Mouse (Mus musculus) small intestine, adult 2 months (tissue): ENCODE data around the gene Zfp622.

ENCODE experiments used
- CTCF ChIP-seq: fragments of 200-500 bp; IDR thresholded peaks from 2 replicates; pipeline ENCODE4 v1.5.1; 2012; ENCODE audit warnings: low read depth, mild to moderate bottlenecking, control low read depth, inconsistent platforms, low read length, moderate library complexity, mixed read lengths; ENCODE audit not compliant: insufficient replicate concordance, insufficient read length; ENCODE audit errors: extremely low read depth
- POLR2A ChIP-seq: fragments of 200-500 bp; IDR thresholded peaks from 2 replicates; pipeline ENCODE4 v1.6.1; 2012; ENCODE audit warnings: low read depth, mild to moderate bottlenecking, control low read depth, inconsistent platforms, low read length, moderate library complexity

GRCm38 (mm10) chr15:25984067-25984733 is at the start of gene Zfp622:
- TF ChIP-seq POLR2A (peak; percentile 80; the same call in 1 of the 2 replicates), CTCF (no peak)
